Mouse (Mus musculus) CH12.LX (cell line): ENCODE data around the gene Arl5c. TPM values are rescaled to one million over a fixed set of nuclear protein-coding genes. Genes with fewer than 3 reads are reported as not detected.

Experiments
- DNase-seq: peaks from one replicate; pipeline ENCODE4 v3.0.0-alpha.2; 2013; ENCODE audit errors: extremely low read depth
- H3K27ac ChIP-seq: 2 replicates; pipeline ENCODE4 v1.5.1; 2012; ENCODE audit warnings: low read depth, mild to moderate bottlenecking, control low read depth, moderate library complexity; ENCODE audit not compliant: insufficient read depth
- H3K27me3 ChIP-seq: replicated peaks from 2 replicates; pipeline ENCODE3; 2012; ENCODE audit warnings: inconsistent platforms
- H3K36me3 ChIP-seq, 2 experiments: replicated peaks in 1 of 2; 2 replicates each; pipeline versions ENCODE3 to v1.6.1; 2012; ENCODE audit warnings: inconsistent platforms in 1 of 2, low read length in 1 of 2, mild to moderate bottlenecking in 1 of 2, mixed read lengths in 1 of 2, moderate library complexity in 1 of 2; ENCODE audit not compliant: control insufficient read depth in 1 of 2, insufficient read depth in 1 of 2
- H3K4me1 ChIP-seq, 2 experiments: 2 replicates each; pipeline ENCODE4 v1.6.1; 2012; ENCODE audit warnings: inconsistent platforms in 1 of 2, moderate library complexity in 1 of 2; ENCODE audit not compliant: insufficient read depth in 2 of 2, control insufficient read depth in 1 of 2
- H3K4me2 ChIP-seq: 2 replicates; pipeline ENCODE4 v1.6.1; 2012; ENCODE audit warnings: low read depth, mild to moderate bottlenecking, control low read depth; ENCODE audit not compliant: poor library complexity, insufficient read depth, severe bottlenecking
- H3K4me3 ChIP-seq, 3 experiments: fragments of 150-350 bp in 1 of 3; sonication (generic) in 1 of 3; replicated peaks in 1 of 3; 2 replicates each; pipeline versions ENCODE3 to v1.5.1; 2011 to 2012; ENCODE audit warnings: low read depth in 2 of 3, low read length in 2 of 3, mild to moderate bottlenecking in 2 of 3, moderate library complexity in 2 of 3, control low read depth in 1 of 3, improper control_type of control experiment in 1 of 3, inconsistent platforms in 1 of 3, mixed read lengths in 1 of 3; ENCODE audit not compliant: poor library complexity in 1 of 3
- H3K79me2 ChIP-seq: replicated peaks from 2 replicates; pipeline ENCODE4 v1.6.1; 2012; ENCODE audit warnings: mild to moderate bottlenecking, moderate library complexity; ENCODE audit not compliant: control insufficient read depth, poor library complexity, insufficient read depth, severe bottlenecking; ENCODE audit errors: extremely low read depth
- H3K9ac ChIP-seq: 2 replicates; pipeline ENCODE4 v1.6.1; 2012; ENCODE audit warnings: low read depth, mild to moderate bottlenecking, control low read depth, moderate library complexity; ENCODE audit not compliant: insufficient read depth
- H3K9me3 ChIP-seq: replicated peaks from 2 replicates; pipeline ENCODE3; 2012; ENCODE audit warnings: low read length, inconsistent platforms, mixed read lengths
- BHLHE40 ChIP-seq: IDR thresholded peaks from 2 replicates; pipeline ENCODE4 v1.6.1; 2011; ENCODE audit warnings: mild to moderate bottlenecking, low read depth, low read length, improper control_type of control experiment
- CHD2 ChIP-seq: IDR thresholded peaks from 2 replicates; pipeline ENCODE4 v1.6.1; 2011; ENCODE audit warnings: low read length, improper control_type of control experiment
- IRF4 ChIP-seq: IDR thresholded peaks from 2 replicates; pipeline ENCODE4 v1.6.1; 2014; ENCODE audit warnings: low read depth, mild to moderate bottlenecking, inconsistent platforms, low read length, improper control_type of control experiment
- KAT2A ChIP-seq: IDR thresholded peaks from 2 replicates; pipeline ENCODE4 v1.6.1; 2012; ENCODE audit warnings: low read length, improper control_type of control experiment, inconsistent platforms; ENCODE audit not compliant: insufficient replicate concordance
- MAX ChIP-seq: IDR thresholded peaks from 2 replicates; pipeline ENCODE4 v1.6.1; 2011; ENCODE audit warnings: low read length, improper control_type of control experiment
- MEF2A ChIP-seq: IDR thresholded peaks from 2 replicates; pipeline ENCODE4 v1.6.1; 2014; ENCODE audit warnings: low read depth, mild to moderate bottlenecking, inconsistent platforms, low read length, improper control_type of control experiment, borderline replicate concordance
- PAX5 ChIP-seq: IDR thresholded peaks from 2 replicates; pipeline ENCODE4 v1.6.1; 2012; ENCODE audit warnings: low read length, inconsistent platforms, mixed read lengths
- POLR2A ChIP-seq: IDR thresholded peaks from 2 replicates; pipeline ENCODE4 v1.6.1; 2011; ENCODE audit warnings: low read depth, mild to moderate bottlenecking, improper control_type of control experiment, low read length
- SMC3 ChIP-seq: IDR thresholded peaks from 2 replicates; pipeline ENCODE4 v1.6.1; 2011; ENCODE audit warnings: low read depth, low read length, improper control_type of control experiment
- TBP ChIP-seq: conservative IDR thresholded peaks from 2 replicates; pipeline ENCODE4 v1.6.1; 2011; ENCODE audit warnings: low read depth, low read length, improper control_type of control experiment
- USF1 ChIP-seq: IDR thresholded peaks from 2 replicates; pipeline ENCODE4 v1.6.1; 2014; ENCODE audit warnings: low read depth, mild to moderate bottlenecking, inconsistent platforms, low read length, improper control_type of control experiment
- ZKSCAN1 ChIP-seq: IDR thresholded peaks from 2 replicates; pipeline ENCODE4 v1.6.1; 2012; ENCODE audit warnings: low read depth, inconsistent platforms, low read length, improper control_type of control experiment, borderline replicate concordance
- ZNF384 ChIP-seq: IDR thresholded peaks from 2 replicates; pipeline ENCODE4 v1.6.1; 2012; ENCODE audit warnings: low read depth, low read length, improper control_type of control experiment, inconsistent platforms
- dilution Hi-C: fragments of 300-500 bp; cut with MboI; formaldehyde crosslinking; loops from 2 replicates; pipeline ENCODE4 v1.14.3; 2020; ENCODE audit warnings: low sequenced_read_pairs; ENCODE audit not compliant: extremely low pct_unique_long_range_greater_than_20kb, extremely low pct_ligation_motif_present
- in situ Hi-C: fragments of 300-500 bp; cut with MboI; formaldehyde crosslinking; loops from 3 replicates; pipeline ENCODE4 v1.14.3; 2019; ENCODE audit warnings: low sequenced_read_pairs, low pct_ligation_motif_present, low pct_unique_long_range_greater_than_20kb, mixed read lengths
- polyA plus RNA-seq: library from polyadenylated mRNA; unstranded; fragments of >175 nt; gene quantifications from 2 replicates; pipeline ENCODE4 v1.2.1, GENCODE M21; 2012; ENCODE audit warnings: low read depth; ENCODE audit not compliant: insufficient read length
- total RNA-seq, 2 experiments: library from RNA; depleted of rRNA; stranded (reverse); fragments of 300-350 nt in 1 of 2; fragments of >200 nt in 1 of 2; gene quantifications; 2 replicates each; pipeline ENCODE4 v1.2.3; 2012 to 2014

Arl5c gene
- total and polyA plus RNA-seq, 3 experiments: 28.5 to 45.5 (median 32.2) TPM

- no peaks in the 10 kb centered on the region for H3K27me3 ChIP-seq
- in situ Hi-C loops (no loop called here), dilution Hi-C loops (no loop called here)
- H3K9ac ChIP-seq: no peak overlapping the region
- TF ChIP-seq ZNF384: no peak
- TF ChIP-seq MEF2A: no peak
- TF ChIP-seq POLR2A: no peak
- no peak for TF ChIP-seq ZKSCAN1
- no peak for TF ChIP-seq SMC3
- TF ChIP-seq BHLHE40: no peak
- TF ChIP-seq IRF4: no peak
- TF ChIP-seq CHD2: no peak
- no peak for TF ChIP-seq KAT2A
- no peak for TF ChIP-seq PAX5
- no peak for TF ChIP-seq MAX
- TF ChIP-seq, all 38 proteins: peak for 0
- no peak overlapping the region for H3K4me2 ChIP-seq
- H3K4me3 ChIP-seq: no peak overlapping the region
- no peaks in the 10 kb centered on the region for H3K79me2 ChIP-seq
- no peak overlapping the region for H3K27ac ChIP-seq
- H3K4me1 ChIP-seq: peaks cover 16 to 51% of the 10 kb centered on the region in 2 experiments
- DNase-seq: no peak
- no peaks in the 10 kb centered on the region for H3K36me3 ChIP-seq
- H3K9me3 ChIP-seq: no peaks in the 10 kb centered on the region
Observed at GRCm38 (mm10) chr11:97953179-97953938, 42.6 kb downstream of the Arl5c start.

- Histone ChIP-seq H3K4me1 (peaks cover 16 to 51% of the 10 kb centered on the region in 2 experiments), H3K4me3 (no peak overlapping the region), H3K27ac (no peak overlapping the region), H3K36me3 (no peaks in the 10 kb centered on the region), H3K9ac (no peak overlapping the region), H3K27me3 (no peaks in the 10 kb centered on the region), H3K79me2 (no peaks in the 10 kb centered on the region), H3K9me3 (no peaks in the 10 kb centered on the region), H3K4me2 (no peak overlapping the region)
- DNase-seq: no peak
- dilution Hi-C loops (no loop called here), in situ Hi-C loops (no loop called here)
- TF ChIP-seq TBP (0 out of 2 replicates have a peak, but pooled peaks have one; percentile 65), USF1 (no peak)
Observed at GRCm38 (mm10) chr11:97952367-97953006, 43.5 kb downstream of the Arl5c start.
